Mouse (Mus musculus) cerebellum, adult 11 months (tissue): ENCODE data around the gene Gm21518.
"Not testable (repeated sequence)": the region's sequence is repeated elsewhere in the genome, so short reads cannot be mapped to it uniquely, and the experiment has no call there.

Experiments
- DNase-seq: peaks from one replicate; pipeline ENCODE4 v3.0.0; 2022

The Gm21518 gene

DNA sequence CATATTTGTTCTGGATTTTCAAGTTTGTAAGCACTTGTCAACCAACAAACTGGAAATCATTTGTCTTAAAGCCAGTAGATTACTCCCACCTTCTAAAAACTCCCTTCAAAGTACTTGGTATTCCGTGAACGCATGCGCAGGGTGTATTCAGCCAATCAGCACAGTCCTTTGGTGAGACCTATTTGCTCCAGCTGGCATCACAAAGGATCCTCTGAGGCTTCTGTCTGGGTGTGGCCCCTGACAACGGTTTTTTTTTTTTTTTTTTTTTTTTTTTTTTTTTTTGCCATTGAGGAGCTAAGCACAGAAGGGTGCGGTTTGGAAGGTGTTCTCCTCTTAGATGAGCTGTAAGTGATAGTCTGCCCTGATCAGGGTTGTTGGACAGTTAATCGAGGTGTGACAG, at the start of gene Gm21518:
Gene Gm21518, plus strand, starts transcription at position 301 of the 400 bp plus-strand sequence.
- DNase-seq = not testable (repeated sequence)
